Mouse (Mus musculus): ENCODE measurements around the gene Sik2.

GRCm38 (mm10) chr9:50955176-50955575 lies 53.7 kb downstream of the Sik2 start:
- TF ChIP-seq TCF12 (IDR thresholded peaks at IDR 0.05; ENCODE audit: low read depth, low read length) (no peak), POLR2A (IDR thresholded peaks at IDR 0.05; ENCODE audit: low read depth, low read length) (no peak), EP300 (IDR thresholded peaks at IDR 0.05; ENCODE audit: low read length) (no peak), ETS1 (conservative IDR thresholded peaks at IDR 0.05; ENCODE audit: low read depth, low read length) (no peak), ZC3H11A (IDR thresholded peaks at IDR 0.05; ENCODE audit: low read depth, low read length) (no peak), CTCF (conservative IDR thresholded peaks at IDR 0.05 in 1 of 2, IDR thresholded peaks at IDR 0.05 in 1 of 2; ENCODE audit: low read depth in 2 of 2, low read length in 2 of 2) (no peak), CHD2 (IDR thresholded peaks at IDR 0.05; ENCODE audit: low read length) (no peak), MAFK (IDR thresholded peaks at IDR 0.05; ENCODE audit: insufficient replicate concordance, low read length) (no peak), JUN (IDR thresholded peaks at IDR 0.05; ENCODE audit: insufficient read depth, low read depth, low read length) (no peak)
